Mouse (Mus musculus) C2C12 (cell line): ENCODE data around the gene Gm9837. TPM values are rescaled to one million over a fixed set of nuclear protein-coding genes. Genes with fewer than 3 reads are reported as not detected.

ENCODE experiments used
- H3K27me3 ChIP-seq: one replicate; pipeline ENCODE4 v1.6.1; 2011; ENCODE audit not compliant: control insufficient read depth, insufficient read depth, insufficient read length
- H3K36me3 ChIP-seq: one replicate; pipeline ENCODE4 v1.6.1; 2011; ENCODE audit not compliant: control insufficient read depth, insufficient read depth
- H3K4me3 ChIP-seq: one replicate; pipeline ENCODE4 v1.5.1; 2011; ENCODE audit warnings: mild to moderate bottlenecking, control low read depth; ENCODE audit not compliant: poor library complexity, insufficient read depth, severe bottlenecking
- H3K79me2 ChIP-seq: one replicate; pipeline ENCODE4 v1.6.1; 2011; ENCODE audit not compliant: control insufficient read depth, insufficient read depth
- H3K79me3 ChIP-seq: one replicate; pipeline ENCODE4 v1.6.1; 2011; ENCODE audit warnings: low read depth, control low read depth
- H3ac ChIP-seq: one replicate; pipeline ENCODE3; 2011; ENCODE audit warnings: low read depth; ENCODE audit not compliant: control insufficient read depth, insufficient read length
- CEBPB ChIP-seq: IDR thresholded peaks from one replicate; pipeline ENCODE4 v1.6.1; 2011; ENCODE audit warnings: low read depth, mild to moderate bottlenecking, control low read depth, moderate library complexity
- CTCF ChIP-seq: IDR thresholded peaks from one replicate; pipeline ENCODE4 v1.5.1; 2011; ENCODE audit not compliant: control insufficient read depth, insufficient read depth, insufficient read length
- FOSL1 ChIP-seq: IDR thresholded peaks from one replicate; pipeline ENCODE4 v1.8.0; 2011; ENCODE audit warnings: mild to moderate bottlenecking, low read length; ENCODE audit not compliant: poor library complexity, insufficient read depth, severe bottlenecking
- MAX ChIP-seq: IDR thresholded peaks from one replicate; pipeline ENCODE4 v1.6.1; 2011; ENCODE audit warnings: mild to moderate bottlenecking, control low read depth
- MYOD1 ChIP-seq: IDR thresholded peaks from one replicate; pipeline ENCODE4 v1.6.1; 2011; ENCODE audit warnings: low read depth; ENCODE audit not compliant: control insufficient read depth, insufficient read length
- MYOG ChIP-seq: IDR thresholded peaks from one replicate; pipeline ENCODE4 v1.6.1; 2011; ENCODE audit not compliant: control insufficient read depth, insufficient read length; ENCODE audit errors: extremely low read depth
- USF1 ChIP-seq: IDR thresholded peaks from one replicate; pipeline ENCODE4 v1.6.1; 2011; ENCODE audit warnings: low read depth, mild to moderate bottlenecking, control low read depth, moderate library complexity
- polyA plus RNA-seq: library from polyadenylated mRNA; unstranded; fragments of >200 nt; fragmentation: generic; extraction: Trizol; gene quantifications from one replicate; pipeline ENCODE4 v1.2.1, GENCODE M21; 2012; ENCODE audit warnings: missing spikeins

Gm9837 gene
- polyA plus RNA-seq, 1 experiment, result not detected

GRCm38 (mm10) chr11:53423036-53423435 is 47.2 kb downstream of the Gm9837 start, which contains the start of gene Leap2:
Gene Leap2, minus strand, starts transcription at chr11:53423170.
- Histone ChIP-seq H3K27me3 (no peaks in the 10 kb centered on the region), H3K4me3 (no peak within 1 kb of the TSS), H3K36me3 (peaks cover 29% of the 10 kb centered on the region), H3K79me3 (no peaks in the 10 kb centered on the region), H3ac (no peak within 1 kb of the TSS), H3K79me2 (peaks cover under 1% of the 10 kb centered on the region)
- TF ChIP-seq USF1 (no peak), MYOG (no peak), CTCF (no peak), MAX (no peak), MYOD1 (no peak), FOSL1 (no peak), CEBPB (no peak)

Other genes starting within 250 kb of the Gm9837 start
- 112 TPM for gene Hspa4, start 170.0 kb downstream of the Gm9837 start, polyA plus RNA-seq
- gene Zcchc10, start 145.8 kb downstream of the Gm9837 start, polyA plus RNA-seq, result 8.2 TPM
- gene Aff4, start 119.6 kb downstream of the Gm9837 start, polyA plus RNA-seq, result 12.1 TPM
- gene Leap2, start 47.3 kb downstream of the Gm9837 start, polyA plus RNA-seq, result not detected
- 664 TPM for gene Uqcrq, start 39.6 kb downstream of the Gm9837 start, polyA plus RNA-seq
- gene Gdf9, start 39.5 kb downstream of the Gm9837 start, polyA plus RNA-seq, result 0.70 TPM
- not detected for gene Gm10447, start 13.4 kb downstream of the Gm9837 start, polyA plus RNA-seq
- 0.82 TPM for gene Shroom1, start 13.3 kb downstream of the Gm9837 start, polyA plus RNA-seq
- not detected for gene Gm9945, start 9.7 kb upstream of the Gm9837 start, polyA plus RNA-seq
- gene Sowaha, start 9.8 kb upstream of the Gm9837 start, polyA plus RNA-seq, result not detected
- 32.7 TPM for gene Sept8, start 48.8 kb upstream of the Gm9837 start, polyA plus RNA-seq
- 7.9 TPM for gene Kif3a, start 96.9 kb upstream of the Gm9837 start, polyA plus RNA-seq
- not detected for gene Il4, start 148.2 kb upstream of the Gm9837 start, polyA plus RNA-seq
- not detected for gene Il13, start 164.2 kb upstream of the Gm9837 start, polyA plus RNA-seq
- 7.9 TPM for gene Rad50, start 236.8 kb upstream of the Gm9837 start, polyA plus RNA-seq